Mouse (Mus musculus) layer of hippocampus, adult 11-12 months (tissue): ENCODE results near the gene Gpr1.
"Not testable (repeated sequence)": the region's sequence is repeated elsewhere in the genome, so short reads cannot be mapped to it uniquely, and the experiment has no call there.

Experiments used
- DNase-seq: peaks from one replicate; pipeline ENCODE4 v3.0.0; 2022; ENCODE audit warnings: low spot score

Gpr1 gene

GRCm38 (mm10) chr1:63180122-63180521 lies 34.2 kb downstream of the Gpr1 start:
- no peak for DNase-seq

- no peak for DNase-seq
Measured at GRCm38 (mm10) chr1:63178308-63178707, 36.0 kb downstream of the Gpr1 start.

- peak; percentile 98 for DNase-seq
Measured at GRCm38 (mm10) chr1:63176604-63177421, 37.5 kb downstream of the Gpr1 start, which contains the start of the genes Eef1b2 and Ndufs1. TSS of gene Eef1b2 (plus strand) at chr1:63176825. TSS of gene Ndufs1 (minus strand) at chr1:63176833.

- DNase-seq = no peak
Measured at GRCm38 (mm10) chr1:63176259-63176603, 38.1 kb downstream of the Gpr1 start.

- no peak for DNase-seq
Measured at GRCm38 (mm10) chr1:63175853-63176252, 38.5 kb downstream of the Gpr1 start.

GRCm38 (mm10) chr1:63168638-63169037 lies 45.7 kb downstream of the Gpr1 start:
- DNase-seq = no peak

- DNase-seq = no peak
Measured at GRCm38 (mm10) chr1:63140231-63140630, 74.1 kb downstream of the Gpr1 start.

GRCm38 (mm10) chr1:63138586-63138985 lies 75.8 kb downstream of the Gpr1 start:
- not testable (repeated sequence) for DNase-seq

- DNase-seq = no peak
Measured at GRCm38 (mm10) chr1:63137971-63138370, 76.4 kb downstream of the Gpr1 start.

- no peak for DNase-seq
Measured at GRCm38 (mm10) chr1:63134530-63134929, 79.8 kb downstream of the Gpr1 start.
